8 mouse cellular contexts compared by ENCODE assay signal in the genomic region with DNA sequence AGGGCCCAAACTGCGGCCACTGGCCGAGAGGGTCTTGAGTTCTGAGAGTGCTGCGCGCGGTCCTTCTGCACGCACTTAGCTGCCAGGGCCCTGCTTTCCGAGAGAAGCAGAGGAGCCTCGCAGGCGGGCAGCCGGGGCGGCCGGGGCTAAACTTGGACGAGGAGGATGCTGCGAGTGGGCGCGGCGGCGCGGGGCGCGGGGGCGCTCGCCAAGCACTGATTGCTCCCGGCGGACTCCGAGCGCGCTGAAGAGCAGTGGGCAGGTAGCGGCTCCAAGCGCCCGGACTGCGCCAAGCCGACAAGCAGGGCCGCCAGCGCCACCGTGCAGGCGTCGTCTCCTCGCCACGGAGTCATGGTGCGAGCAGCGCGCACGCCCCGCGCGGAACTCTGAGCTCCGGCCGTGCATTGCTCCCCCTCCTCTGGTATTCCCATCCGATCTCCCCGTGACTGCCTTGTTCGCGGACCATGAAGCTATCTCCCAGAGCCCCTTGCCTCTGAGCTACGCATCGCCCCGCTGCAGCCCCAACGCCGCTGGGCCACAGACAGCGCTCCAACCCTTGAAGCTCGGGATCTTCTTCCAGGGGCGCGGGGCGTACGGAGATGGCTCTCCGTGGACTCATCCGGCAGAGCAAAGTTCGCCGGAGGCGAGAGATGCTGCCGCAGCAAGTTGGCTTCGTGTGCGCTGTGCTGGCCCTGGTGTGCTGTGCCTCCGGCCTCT. TPM values are rescaled to one million over a fixed set of nuclear protein-coding genes. Genes with fewer than 3 reads are reported as not detected.
DNase-seq lines count a peak whose midpoint lies in the region; ATAC-seq lines count a peak whose summit lies in the region.

No protein-coding gene starts in this region.

- peaks cover 21% of the 10 kb centered on the region for H3K4me1 ChIP-seq in hindbrain, embryonic 16.5 days (ENCODE audit: control insufficient read depth, insufficient read depth, low read depth, low read length)

- peak; percentile 91 for ATAC-seq in hindbrain, embryonic 16.5 days

- H3K27me3 ChIP-seq in hindbrain, embryonic 16.5 days (replicated peaks; ENCODE audit: control insufficient read depth, insufficient read depth, low read length): peaks cover 20% of the 10 kb centered on the region

- peak overlapping the region; percentile 64 for H3K9ac ChIP-seq in hindbrain, embryonic 16.5 days (ENCODE audit: low read depth, low read length)

- no peak overlapping the region for H3K27ac ChIP-seq in hindbrain, embryonic 16.5 days (ENCODE audit: low read depth, low read length)

- under 1% methylated on average over 52 of the region's 73 CpGs for WGBS in hindbrain, embryonic 16.5 days

- H3K4me2 ChIP-seq in hindbrain, embryonic 16.5 days (ENCODE audit: low read length): peak overlapping the region; percentile 99

- peak; percentile 57 for DNase-seq in adrenal gland, adult 2 months
- peak; percentile 39 to 50 for DNase-seq in cerebellum, postnatal 4 days (ENCODE audit: low spot score in 2 of 2)
- DNase-seq in gastrocnemius, adult 18-20 months (ENCODE audit: low spot score): peak; percentile 16
- peak; percentile 30 to 77 for DNase-seq in left cerebral cortex, adult 9 months (ENCODE audit: low spot score in 2 of 2)
- DNase-seq in lung, postnatal 36 days: peak; percentile 73
- DNase-seq in right cerebral cortex, postnatal 14 days: peak; percentile 77
- no peak for DNase-seq in T-cell, adult 2 months (ENCODE audit: low spot score)

- no peaks in the 10 kb centered on the region for H3K36me3 ChIP-seq in hindbrain, embryonic 16.5 days (ENCODE audit: control insufficient read depth, insufficient read depth, low read length)

- H3K9me3 ChIP-seq in hindbrain, embryonic 16.5 days (ENCODE audit: control insufficient read depth, low read length): no peaks in the 10 kb centered on the region

- H3K4me3 ChIP-seq in hindbrain, embryonic 16.5 days (ENCODE audit: low read length): peak overlapping the region; percentile 61

RNA-seq across cellular contexts. Expression of gene Slc24a4, which starts 0.4 kb away (rescaled TPM):
- under 1 TPM; 0.28 to 0.66 TPM for total RNA-seq in adrenal gland, adult 2 months (2021)
- polyA plus RNA-seq in adrenal gland, adult 2 months (2012; rRNA removed): 0.27 and 0.51 TPM in 2 replicates
- total RNA-seq in gastrocnemius, adult 18-20 months (2021): not detected
- polyA plus RNA-seq in hindbrain, embryonic 16.5 days (2015; fragmentation: Nextera tagmentation; extraction: Ambion mirVana): 2.2 and 3.1 TPM in 2 replicates
